Mouse (Mus musculus) kidney, embryonic 15.5 days (tissue): ENCODE data around the gene Clca3b. TPM values are rescaled to one million over a fixed set of nuclear protein-coding genes. Genes with fewer than 3 reads are reported as not detected.
"Not testable (repeated sequence)": the region's sequence is repeated elsewhere in the genome, so short reads cannot be mapped to it uniquely, and the experiment has no call there.

ENCODE experiments used
- ATAC-seq: fragments of 200-750 bp; cut with Nextera tagmentation; replicated peaks from 2 replicates; pipeline ENCODE4 v1.8.0; 2017; ENCODE audit warnings: moderate TSS enrichment; ENCODE audit not compliant: low FRiP score
- H3K27ac ChIP-seq: fragments of 300-500 bp; sonication (generic); 2 replicates; pipeline ENCODE4 v1.5.1; 2015; ENCODE audit warnings: mild to moderate bottlenecking, inconsistent platforms
- H3K27me3 ChIP-seq: fragments of 300-500 bp; sonication (generic); 2 replicates; pipeline ENCODE4 v1.6.1; 2015; ENCODE audit warnings: inconsistent platforms
- H3K36me3 ChIP-seq: fragments of 300-500 bp; sonication (generic); 2 replicates; pipeline ENCODE4 v1.6.1; 2015; ENCODE audit warnings: inconsistent platforms
- H3K4me1 ChIP-seq: fragments of 300-500 bp; sonication (generic); 2 replicates; pipeline ENCODE4 v1.6.1; 2015; ENCODE audit warnings: inconsistent platforms
- H3K4me2 ChIP-seq: fragments of 300-500 bp; sonication (generic); 2 replicates; pipeline ENCODE4 v1.6.1; 2015; ENCODE audit warnings: moderate library complexity, mild to moderate bottlenecking, inconsistent platforms
- H3K4me3 ChIP-seq: fragments of 300-500 bp; sonication (generic); replicated peaks from 2 replicates; pipeline ENCODE4 v1.5.1; 2015; ENCODE audit warnings: mild to moderate bottlenecking, inconsistent platforms
- H3K9ac ChIP-seq: fragments of 300-500 bp; sonication (generic); 2 replicates; pipeline ENCODE4 v1.6.1; 2015; ENCODE audit warnings: mild to moderate bottlenecking, inconsistent platforms
- H3K9me3 ChIP-seq: fragments of 300-500 bp; sonication (generic); replicated peaks from 2 replicates; pipeline ENCODE4 v1.6.1; 2016; ENCODE audit warnings: inconsistent platforms
- WGBS: fragments of 180-500 bp; shearing (Covaris S2); methylation state at CpG from one replicate; pipeline ENCODE4 v1.1.7; 2015; ENCODE audit warnings: mixed read lengths; 5-methylcytosine and 5-hydroxymethylcytosine counted together
- polyA plus RNA-seq: library from polyadenylated mRNA; unstranded; fragments of >200 nt; fragmentation: Nextera tagmentation; extraction: Ambion mirVana; gene quantifications from 2 replicates; pipeline ENCODE4 v1.2.1, GENCODE M21; 2015

Clca3b gene
- polyA plus RNA-seq, 1 experiment from 2014 or later, result 0.04 TPM

- not testable (repeated sequence) for H3K9ac ChIP-seq, ATAC-seq, H3K4me2 ChIP-seq, H3K4me3 ChIP-seq, H3K27ac ChIP-seq, H3K9me3 ChIP-seq, H3K27me3 ChIP-seq, H3K36me3 ChIP-seq, H3K4me1 ChIP-seq
- 64% methylated on average over 16 of the region's 17 CpGs for WGBS
These were observed 40.8 kb downstream of the Clca3b start for GRCm38 (mm10) chr3:144808153-144808925.

GRCm38 (mm10) chr3:144806626-144807025 is 42.5 kb downstream of the Clca3b start:
- 66% methylated on average over 2 of the region's 2 CpGs for WGBS
- H3K4me2 ChIP-seq, H3K27me3 ChIP-seq, H3K9me3 ChIP-seq, H3K36me3 ChIP-seq, H3K4me1 ChIP-seq, H3K4me3 ChIP-seq, H3K9ac ChIP-seq, H3K27ac ChIP-seq, ATAC-seq: not testable (repeated sequence)

- H3K27ac ChIP-seq, result no peak overlapping the region
- H3K4me3 ChIP-seq, result no peak overlapping the region
- 35% methylated on average over 8 of the region's 8 CpGs for WGBS
- H3K9me3 ChIP-seq, result no peaks in the 10 kb centered on the region
- no peaks in the 10 kb centered on the region for H3K36me3 ChIP-seq
- no peak overlapping the region for H3K4me2 ChIP-seq
- ATAC-seq, result no peak
- H3K27me3 ChIP-seq, result no peaks in the 10 kb centered on the region
- H3K9ac ChIP-seq, result no peak overlapping the region
- no peaks in the 10 kb centered on the region for H3K4me1 ChIP-seq
These were observed 47.3 kb downstream of the Clca3b start for GRCm38 (mm10) chr3:144801861-144802260.

GRCm38 (mm10) chr3:144785181-144786148 is 63.7 kb downstream of the Clca3b start:
- H3K4me2 ChIP-seq, result no peak overlapping the region
- H3K4me3 ChIP-seq, result no peak overlapping the region
- no peak for ATAC-seq
- H3K9me3 ChIP-seq, result no peaks in the 10 kb centered on the region
- H3K4me1 ChIP-seq, result no peaks in the 10 kb centered on the region
- H3K27ac ChIP-seq, result no peak overlapping the region
- no peaks in the 10 kb centered on the region for H3K27me3 ChIP-seq
- H3K9ac ChIP-seq, result no peak overlapping the region
- H3K36me3 ChIP-seq, result no peaks in the 10 kb centered on the region
- WGBS, result 87% methylated on average over 11 of the region's 11 CpGs

Other genes with a start within 250 kb of the Clca3b start
- gene Sh3glb1, start 129.0 kb downstream of the Clca3b start, polyA plus RNA-seq, result 92.7 and 104 TPM in 2 replicates
- 10.4 and 11.4 TPM in 2 replicates for gene Clca3a1, start 88.4 kb downstream of the Clca3b start, polyA plus RNA-seq
- gene Clca3a2, start 29.9 kb downstream of the Clca3b start, polyA plus RNA-seq, result 0.38 and 0.41 TPM in 2 replicates
- gene Clca4b, start 83.2 kb upstream of the Clca3b start, polyA plus RNA-seq, result not detected in 2 replicates
- gene Clca4a, start 125.7 kb upstream of the Clca3b start, polyA plus RNA-seq, result not detected in 2 replicates
- gene Clca1, start 183.4 kb upstream of the Clca3b start, polyA plus RNA-seq, result 0.53 and 6.1 TPM in 2 replicates